Mouse (Mus musculus) lung, postnatal 25 days (tissue): ENCODE measurements at regions not wholly inside any gene's neighbourhood (a gene's known extent, or its start where the extent isn't known, plus 50 kb on each side); places are given as distances from the start of the nearest gene placed in this dataset.

Source experiments
- DNase-seq: peaks from one replicate; pipeline ENCODE4 v3.0.0; 2022; ENCODE audit warnings: low spot score

- DNase-seq: no peak
These were observed 232.0 kb downstream of the Wdr72 start for GRCm38 (mm10) chr9:74342176-74342575.

GRCm38 (mm10) chr9:74345027-74345426 is 234.9 kb downstream of the Wdr72 start:
- no peak for DNase-seq

GRCm38 (mm10) chr9:74348776-74349175 is 238.6 kb downstream of the Wdr72 start:
- DNase-seq: no peak

- DNase-seq: no peak
These were observed 255.8 kb downstream of the Wdr72 start for GRCm38 (mm10) chr9:74365930-74366438.

GRCm38 (mm10) chr9:74376191-74376590 is 266.0 kb downstream of the Wdr72 start:
- DNase-seq: no peak

- no peak for DNase-seq
These were observed 267.0 kb downstream of the Wdr72 start for GRCm38 (mm10) chr9:74377204-74377603.

- DNase-seq: no peak
These were observed 274.2 kb downstream of the Wdr72 start for GRCm38 (mm10) chr9:74384206-74384896.

GRCm38 (mm10) chr9:74425594-74425993 is 315.4 kb downstream of the Wdr72 start:
- no peak for DNase-seq

- no peak for DNase-seq
These were observed 339.8 kb downstream of the Wdr72 start for GRCm38 (mm10) chr9:74449981-74450380.

- no peak for DNase-seq
These were observed 350.9 kb downstream of the Wdr72 start for GRCm38 (mm10) chr9:74461084-74461483.

GRCm38 (mm10) chr9:74476830-74477229 is 366.7 kb downstream of the Wdr72 start:
- peak; percentile 11 for DNase-seq

- DNase-seq: no peak
These were observed 369.1 kb downstream of the Wdr72 start for GRCm38 (mm10) chr9:74479273-74479672.

GRCm38 (mm10) chr9:74513887-74514286 is 347.8 kb upstream of the Onecut1 start:
- no peak for DNase-seq

- peak; percentile 10 for DNase-seq
These were observed 333.2 kb upstream of the Onecut1 start for GRCm38 (mm10) chr9:74528550-74528949.

GRCm38 (mm10) chr9:74530317-74530716 is 331.4 kb upstream of the Onecut1 start:
- peak; percentile 1 for DNase-seq

- no peak for DNase-seq
These were observed 331.0 kb upstream of the Onecut1 start for GRCm38 (mm10) chr9:74530748-74531147.

GRCm38 (mm10) chr9:74531986-74532385 is 329.7 kb upstream of the Onecut1 start:
- no peak for DNase-seq

GRCm38 (mm10) chr9:74534976-74535375 is 326.7 kb upstream of the Onecut1 start:
- DNase-seq: no peak

- DNase-seq: no peak
These were observed 305.6 kb upstream of the Onecut1 start for GRCm38 (mm10) chr9:74556116-74556515.

- no peak for DNase-seq
These were observed 269.0 kb upstream of the Onecut1 start for GRCm38 (mm10) chr9:74592757-74593156.

GRCm38 (mm10) chr9:74593970-74594369 is 267.8 kb upstream of the Onecut1 start:
- DNase-seq: no peak

- DNase-seq: no peak
These were observed 257.3 kb upstream of the Onecut1 start for GRCm38 (mm10) chr9:74604415-74604814.

GRCm38 (mm10) chr9:74621957-74622356 is 239.8 kb upstream of the Onecut1 start:
- DNase-seq: no peak

GRCm38 (mm10) chr9:74645394-74645793 is 216.3 kb upstream of the Onecut1 start:
- DNase-seq: no peak
